Mouse (Mus musculus): ENCODE data around the gene Nsmce4a.

Nsmce4a gene

GRCm38 (mm10) chr7:130577388-130578003 lies 4.6 kb upstream of the Nsmce4a start, which contains the start of gene Tacc2:
Gene Tacc2, plus strand, starts transcription at chr7:130577438.
- no peak for DNase-seq (ENCODE audit: low spot score in 2 of 2)

GRCm38 (mm10) chr7:130576981-130577380 lies 4.1 kb upstream of the Nsmce4a start:
- peak; percentile 24 to 33 for DNase-seq (ENCODE audit: low spot score in 2 of 2)

DNA sequence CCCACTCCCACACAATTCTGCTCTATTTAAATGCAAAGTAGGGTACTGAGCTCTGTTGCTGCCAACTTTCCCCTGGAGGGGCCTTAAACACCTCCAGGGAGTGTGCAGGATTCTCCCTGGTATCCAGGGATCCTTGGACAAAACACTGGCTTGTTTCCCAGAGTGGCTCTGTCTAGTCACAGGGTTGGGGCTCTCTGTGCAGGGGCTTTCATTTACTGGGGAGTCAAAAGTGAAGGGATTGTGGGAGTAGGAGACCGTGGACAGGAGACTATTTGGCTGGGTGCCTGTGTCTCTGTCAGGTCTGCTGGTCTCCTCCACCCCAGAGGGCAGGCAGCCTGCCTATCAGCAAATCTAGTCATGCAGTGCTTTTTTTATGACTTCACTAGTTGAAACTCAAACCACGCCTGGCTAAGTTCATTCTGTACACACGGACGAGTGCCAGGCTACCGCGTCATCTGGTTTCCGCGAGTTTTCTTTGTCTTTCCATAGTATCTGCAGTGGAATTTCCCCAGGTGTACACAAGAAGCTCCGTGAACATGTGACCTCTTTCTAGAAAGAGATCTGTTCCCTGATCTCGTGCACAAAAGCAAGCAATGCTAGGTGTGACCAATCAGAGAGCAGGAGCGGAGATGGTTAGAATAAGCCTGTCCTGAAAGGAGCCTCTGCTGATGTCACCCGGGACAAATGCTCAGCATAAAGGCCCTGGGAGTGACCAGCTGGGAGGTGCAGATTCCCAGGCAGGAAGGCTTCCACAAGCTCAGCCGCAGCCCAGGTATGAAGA lies 1.5 kb upstream of the Nsmce4a start:
- peak; percentile 43 to 65 for DNase-seq (ENCODE audit: low spot score in 2 of 2)

- DNase-seq (ENCODE audit: low spot score in 2 of 2): no peak
Measured at GRCm38 (mm10) chr7:130573746-130574145, 828 bp upstream of the Nsmce4a start.

GRCm38 (mm10) chr7:130570472-130570871 lies 2.4 kb downstream of the Nsmce4a start:
- DNase-seq (ENCODE audit: low spot score in 2 of 2): no peak

- peak in 1 of 2 experiments; percentile 16 for DNase-seq (ENCODE audit: low spot score in 2 of 2)
Measured at GRCm38 (mm10) chr7:130568783-130569436, 4.0 kb downstream of the Nsmce4a start.

DNA sequence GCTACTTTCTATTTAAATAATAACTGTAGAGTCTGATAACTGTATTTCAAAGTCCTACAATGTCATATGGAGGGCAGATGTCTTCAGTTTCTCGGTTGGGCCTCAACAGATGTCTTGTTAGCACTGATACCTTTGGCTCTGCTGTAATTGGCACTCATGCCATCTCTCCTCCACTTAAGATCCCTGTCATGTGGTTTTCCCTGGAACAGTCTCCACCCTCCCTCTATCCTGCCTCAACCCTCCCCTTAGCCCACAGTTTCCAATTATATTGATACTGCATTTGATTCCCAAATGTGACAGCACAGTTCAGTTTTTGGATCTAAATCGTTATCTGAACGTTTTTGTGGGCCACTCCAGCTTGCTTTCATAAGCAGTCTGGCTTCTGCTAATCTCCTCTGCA lies 8.3 kb downstream of the Nsmce4a start:
- DNase-seq (ENCODE audit: low spot score in 2 of 2): no peak

DNA sequence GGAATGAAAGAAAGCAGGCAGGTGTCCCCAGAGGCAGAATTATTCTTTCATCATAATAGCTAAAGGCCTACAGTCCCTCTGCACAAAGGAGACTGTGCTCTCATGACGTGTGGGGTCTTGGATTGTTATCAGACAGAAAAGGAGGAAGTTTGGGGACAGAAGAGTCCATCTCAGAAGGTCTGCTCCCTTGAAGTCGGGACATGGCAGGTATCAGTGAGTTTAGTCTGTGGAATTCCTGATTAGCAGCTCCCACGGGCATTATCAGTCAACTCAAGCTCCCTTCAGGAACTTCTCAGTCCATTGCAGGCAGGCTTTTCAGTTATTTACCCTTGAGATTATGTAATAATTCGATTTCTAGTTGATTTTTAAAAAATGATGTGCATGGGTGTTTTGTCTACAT lies 9.0 kb downstream of the Nsmce4a start:
- DNase-seq (ENCODE audit: low spot score in 2 of 2): no peak

DNA sequence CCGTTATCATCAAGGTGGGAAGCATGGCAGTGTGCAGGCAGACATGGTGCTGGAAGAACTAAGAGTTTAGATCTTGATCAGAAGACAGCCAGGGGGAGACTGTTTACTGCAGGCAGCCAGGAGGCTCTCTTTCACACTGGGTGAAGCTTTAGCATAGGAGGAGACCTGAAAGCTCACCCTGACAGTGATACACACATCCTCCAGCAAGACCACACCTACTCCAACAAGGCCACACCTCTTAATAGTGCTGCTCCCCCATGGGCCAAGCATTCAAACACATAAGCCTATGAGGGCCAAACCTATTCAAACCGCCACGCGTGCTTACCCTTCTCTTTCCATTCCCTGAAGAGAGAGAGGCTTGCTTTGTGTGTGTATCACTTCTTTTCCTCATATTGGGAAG lies 9.6 kb downstream of the Nsmce4a start:
- no peak for DNase-seq (ENCODE audit: low spot score in 2 of 2)

- DNase-seq (ENCODE audit: low spot score in 2 of 2): no peak
Measured at GRCm38 (mm10) chr7:130560933-130561332, 12.0 kb downstream of the Nsmce4a start.

DNA sequence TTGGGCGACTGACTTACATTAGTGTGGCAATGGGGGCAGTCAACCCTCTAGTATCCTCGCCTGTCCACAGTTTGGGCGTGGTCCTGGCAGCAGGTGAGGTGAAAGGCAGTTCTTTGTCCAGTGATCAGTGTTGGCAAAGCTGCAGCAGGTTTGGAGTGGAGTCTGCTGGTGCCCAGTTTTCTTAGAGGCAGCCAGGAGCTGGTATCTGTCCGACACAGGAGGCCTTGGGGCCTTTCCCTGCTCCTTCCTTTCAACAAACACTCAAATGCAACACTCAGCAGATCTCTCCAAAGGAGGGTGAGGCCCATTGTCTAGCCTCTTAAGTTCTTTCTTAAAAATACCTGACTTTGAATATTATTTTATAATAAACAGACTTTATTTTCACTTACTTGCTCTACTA lies 14.3 kb downstream of the Nsmce4a start:
- no peak for DNase-seq (ENCODE audit: low spot score in 2 of 2)

DNA sequence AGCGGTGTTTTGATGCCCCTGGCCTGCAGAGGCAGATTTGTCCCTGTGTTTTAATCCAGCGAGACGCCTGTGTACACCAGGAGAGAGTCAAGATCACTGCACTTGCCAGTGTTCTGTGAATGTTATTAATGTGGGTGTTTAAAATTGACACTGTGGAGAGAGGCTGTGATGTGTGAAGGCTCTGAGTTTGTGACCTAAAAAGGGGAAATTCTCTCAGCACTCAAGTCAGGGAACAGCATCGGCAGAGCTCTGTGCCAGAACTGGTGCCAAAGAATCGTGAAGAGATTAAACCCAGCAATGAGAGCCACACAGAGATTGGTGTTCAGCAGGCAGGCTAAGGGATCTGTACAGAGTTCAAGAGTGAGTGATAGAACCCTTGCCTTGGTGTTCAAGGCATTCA lies 17.3 kb downstream of the Nsmce4a start:
- DNase-seq (ENCODE audit: low spot score in 2 of 2): no peak

GRCm38 (mm10) chr7:130553321-130553720 lies 19.6 kb downstream of the Nsmce4a start:
- DNase-seq (ENCODE audit: low spot score in 2 of 2): no peak

DNA sequence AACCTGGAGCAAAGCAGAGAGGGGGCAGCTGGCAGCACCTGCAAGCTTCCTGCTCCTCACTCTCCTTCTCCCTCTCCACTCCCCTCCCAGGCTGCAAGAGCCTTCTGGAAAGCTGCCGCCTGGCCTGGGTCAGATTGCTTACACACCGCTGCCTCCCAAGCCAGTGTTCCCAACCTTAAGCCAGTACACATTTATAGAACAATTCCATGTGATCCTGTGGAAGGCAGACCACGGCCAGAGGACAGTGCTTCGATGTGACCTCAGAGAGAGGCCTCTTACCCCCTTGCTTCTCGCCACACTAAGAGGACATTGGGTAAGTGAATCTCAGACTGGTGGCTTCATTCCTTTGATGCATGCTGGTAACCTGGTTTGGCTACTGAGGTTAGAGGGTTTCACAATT lies 20.1 kb downstream of the Nsmce4a start:
- DNase-seq (ENCODE audit: low spot score in 2 of 2): no peak

DNA sequence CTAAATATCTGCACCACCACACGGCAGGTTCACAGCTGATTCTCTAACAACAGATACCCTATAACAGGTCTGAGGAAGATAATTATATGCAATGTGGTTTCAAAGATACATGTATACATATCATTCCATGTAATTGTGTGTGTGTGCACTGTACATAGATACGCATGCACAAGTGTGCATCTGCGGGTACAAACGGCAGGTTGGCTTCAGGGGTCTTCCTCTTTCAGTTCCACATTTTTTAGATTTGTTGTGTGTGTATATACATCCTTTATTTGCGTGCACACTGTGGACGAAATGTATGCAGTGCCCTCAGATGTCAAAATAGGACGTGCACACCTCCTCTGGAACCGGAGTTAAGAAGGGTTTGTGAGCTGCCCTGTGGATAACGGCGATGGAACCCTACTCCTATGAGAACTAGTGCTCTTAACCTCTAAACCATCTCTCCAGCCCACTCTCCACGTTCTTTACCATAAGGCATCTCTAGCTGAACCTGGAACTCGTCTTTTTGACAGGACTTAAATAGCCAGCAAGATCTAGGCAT lies 25.2 kb downstream of the Nsmce4a start:
- DNase-seq (ENCODE audit: low spot score in 2 of 2): no peak

GRCm38 (mm10) chr7:130546791-130547484 lies 26.0 kb downstream of the Nsmce4a start:
- DNase-seq (ENCODE audit: low spot score in 2 of 2): peak; percentile 87 to 91

GRCm38 (mm10) chr7:130546421-130546790 lies 26.5 kb downstream of the Nsmce4a start:
- DNase-seq (ENCODE audit: low spot score in 2 of 2): peak in 1 of 2 experiments; percentile 5

DNA sequence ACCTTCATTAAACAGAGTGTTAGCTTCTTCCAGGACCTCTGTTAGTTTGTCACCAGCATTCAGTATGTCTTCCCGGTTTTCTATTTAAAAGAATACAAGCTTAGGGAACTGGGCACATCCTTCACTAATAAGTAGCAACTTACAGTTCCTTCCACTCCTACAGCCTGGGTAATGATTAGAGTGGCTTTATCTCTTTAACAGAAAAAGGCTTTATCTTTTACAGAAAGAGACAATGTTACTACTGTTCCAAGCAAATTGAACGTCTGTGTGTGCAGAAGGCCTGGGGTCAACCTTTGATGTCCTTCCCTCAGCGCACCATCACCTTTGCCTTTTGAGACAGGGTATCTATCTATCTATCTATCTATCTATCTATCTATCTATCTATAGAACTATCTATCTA lies 27.0 kb downstream of the Nsmce4a start:
- DNase-seq (ENCODE audit: low spot score in 2 of 2): no peak

- no peak for DNase-seq (ENCODE audit: low spot score in 2 of 2)
Measured at GRCm38 (mm10) chr7:130545401-130545800, 27.5 kb downstream of the Nsmce4a start.

GRCm38 (mm10) chr7:130543181-130543580 lies 29.7 kb downstream of the Nsmce4a start:
- no peak for DNase-seq (ENCODE audit: low spot score in 2 of 2)

DNA sequence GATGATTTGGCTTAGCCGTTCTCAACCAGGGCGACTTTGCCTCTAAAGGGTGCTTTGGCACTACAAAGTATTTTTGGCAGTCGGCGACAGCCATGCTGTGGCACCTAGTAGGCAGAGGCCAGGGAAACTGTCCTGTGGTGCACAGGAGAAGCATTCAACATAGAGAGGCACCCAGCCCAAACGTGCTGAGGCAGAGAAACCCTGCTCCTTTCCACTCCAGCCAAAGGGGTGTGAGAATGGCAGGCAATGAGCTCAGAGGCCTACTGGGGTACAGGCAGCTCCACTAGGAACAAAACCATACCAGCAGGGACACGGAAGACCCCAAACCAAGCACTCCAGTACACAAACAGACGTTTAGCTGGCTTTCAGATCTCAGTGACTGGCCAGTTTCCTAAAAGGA lies 32.7 kb downstream of the Nsmce4a start:
- DNase-seq (ENCODE audit: low spot score in 2 of 2): no peak

DNA sequence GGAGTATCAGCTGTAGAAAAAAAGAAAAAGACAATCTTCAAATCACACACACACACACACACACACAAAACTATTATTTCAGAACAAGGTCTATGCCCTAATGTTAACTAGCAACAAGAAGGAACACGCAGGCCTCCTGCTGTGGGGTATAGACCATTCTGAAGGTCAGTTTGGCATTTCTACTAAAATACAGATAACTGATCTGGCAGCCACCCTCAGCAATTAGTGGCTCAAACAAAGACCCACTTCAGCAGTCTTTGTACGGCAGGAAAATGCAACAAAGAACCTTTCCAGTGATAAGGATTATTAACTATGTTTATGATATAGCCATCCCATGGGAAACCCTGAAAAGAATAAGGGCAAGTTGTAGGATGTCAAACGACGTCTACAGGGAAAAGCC lies 35.9 kb downstream of the Nsmce4a start:
- no peak for DNase-seq (ENCODE audit: low spot score in 2 of 2)

Measured in urinary bladder, adult 18-20 months (tissue).